Comparison of ENCODE assay signal across 8 mouse cellular contexts in the genomic region with DNA sequence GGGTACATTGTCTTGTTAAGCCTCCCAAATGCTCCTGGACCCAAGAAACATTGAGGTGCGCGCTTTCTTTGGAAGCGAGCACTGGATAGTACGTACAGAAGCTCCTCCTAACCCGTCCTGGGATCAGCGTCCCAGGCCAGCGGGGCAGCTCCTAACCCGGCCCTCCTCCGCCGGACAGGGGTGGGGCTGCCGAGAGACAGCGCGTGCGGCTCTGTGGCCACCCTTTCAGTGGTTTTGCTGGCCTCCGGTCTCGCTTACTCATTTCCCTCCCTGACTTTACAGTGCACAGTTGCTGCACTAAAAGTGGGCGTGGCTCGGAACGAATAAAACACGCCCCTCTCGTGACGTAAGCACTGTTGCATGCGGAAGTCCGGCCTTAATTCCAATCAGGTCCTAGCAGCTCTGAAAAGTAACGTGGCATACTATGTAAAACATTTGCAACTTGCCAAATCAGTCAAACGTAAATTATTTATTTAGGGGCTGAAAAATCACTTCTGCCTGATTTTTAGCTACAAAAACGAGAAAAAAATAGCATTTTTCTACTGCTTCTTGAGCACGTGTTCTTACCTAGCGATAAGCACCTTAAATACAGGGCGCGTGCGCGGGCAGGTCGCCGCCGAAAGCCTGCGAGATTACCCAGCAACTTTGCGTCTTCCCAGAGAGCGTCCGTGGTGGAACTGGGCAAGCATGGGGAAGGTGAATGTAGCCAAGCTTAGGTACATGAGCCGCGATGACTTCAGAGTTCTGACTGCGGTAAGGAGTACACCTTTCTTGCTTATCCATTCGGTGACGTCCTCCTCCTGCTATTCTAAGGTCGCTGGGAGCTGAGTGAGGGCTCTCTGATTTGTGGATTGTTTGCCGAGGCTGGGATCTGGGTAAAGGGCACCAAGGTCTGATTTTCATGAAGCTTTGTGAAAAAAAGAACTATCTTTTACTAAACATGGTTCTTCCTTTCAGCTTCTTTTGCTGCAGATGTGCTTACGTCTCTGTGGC. TPM values are rescaled to one million over a fixed set of nuclear protein-coding genes. Genes with fewer than 3 reads are reported as not detected.
DNase-seq lines count a peak whose midpoint lies in the region; ATAC-seq lines count a peak whose summit lies in the region.

TSS of gene Riok2 (plus strand) at position 392 of the 993 bp plus-strand sequence.

- peak within 1 kb of the TSS; percentile 81 for H3K9ac ChIP-seq in hindbrain, embryonic 14.5 days

- peak within 1 kb of the TSS; percentile 76 for H3K4me3 ChIP-seq in hindbrain, embryonic 14.5 days (replicated peaks; ENCODE audit: low read length)

- ATAC-seq in hindbrain, embryonic 14.5 days (ENCODE audit: low FRiP score): peak; percentile 97

- no peaks in the 10 kb centered on the region for H3K9me3 ChIP-seq in hindbrain, embryonic 14.5 days (ENCODE audit: control insufficient read depth, low read length)

- peak; percentile 99 for DNase-seq in R1 (ENCODE audit: low read depth, low spot score)
- peak; percentile 90 to 95 for DNase-seq in cerebellum, postnatal 25 days
- DNase-seq in frontal cortex, postnatal 25 days (ENCODE audit: low spot score in 2 of 2): peak; percentile 83 to 88
- DNase-seq in hindbrain, embryonic 14.5 days (ENCODE audit: low spot score): peak; percentile 99
- peak; percentile 86 for DNase-seq in layer of hippocampus, postnatal 36 days
- peak; percentile 100 for DNase-seq in lung, postnatal 36 days
- peak; percentile 98 for DNase-seq in retina, postnatal 1 day
- peak; percentile 84 to 96 for DNase-seq in urinary bladder, adult 18-20 months (ENCODE audit: low spot score in 2 of 2)

- H3K36me3 ChIP-seq in hindbrain, embryonic 14.5 days (replicated peaks; ENCODE audit: control insufficient read depth, insufficient read depth): peaks cover 24% of the 10 kb centered on the region

- H3K4me2 ChIP-seq in hindbrain, embryonic 14.5 days (replicated peaks): peak within 1 kb of the TSS; percentile 74

- H3K27me3 ChIP-seq in hindbrain, embryonic 14.5 days (ENCODE audit: control insufficient read depth, insufficient read depth, low read length): no peaks in the 10 kb centered on the region

- under 1% methylated on average over 48 of the region's 48 CpGs for WGBS in hindbrain, embryonic 14.5 days

- H3K4me1 ChIP-seq in hindbrain, embryonic 14.5 days (replicated peaks; ENCODE audit: control insufficient read depth, insufficient read depth, low read length): peaks cover 5% of the 10 kb centered on the region

- H3K27ac ChIP-seq in hindbrain, embryonic 14.5 days: peak within 1 kb of the TSS; percentile 78

RNA-seq across cellular contexts. Expression of gene Riok2, which starts in this region (rescaled TPM):
- 21.1 and 27.2 TPM in 2 replicates for polyA plus RNA-seq in hindbrain, embryonic 14.5 days (2014; fragmentation: Nextera tagmentation; extraction: Ambion mirVana)
- total RNA-seq in layer of hippocampus, postnatal 36 days (2021): 10 to 100 TPM; 18.8 to 20.1 TPM

Comparison
In these comparisons a context has a peak if more than half of its experiments do, and no peak if none do; other contexts are left out.
1. Peak in every context shown above with its lines: DNase-seq, ATAC-seq, H3K4me3 ChIP-seq and H3K27ac ChIP-seq.